Mouse (Mus musculus) stomach, postnatal 0 days (tissue): ENCODE results near the gene Kdm1b. TPM values are rescaled to one million over a fixed set of nuclear protein-coding genes. Genes with fewer than 3 reads are reported as not detected.

Experiments used
- ATAC-seq: fragments of 200-750 bp; cut with Nextera tagmentation; 2 replicates; pipeline ENCODE4 v1.8.0; 2017; ENCODE audit not compliant: low FRiP score, low TSS enrichment
- DNase-seq: peaks from one replicate; pipeline ENCODE4 v3.0.0-alpha.2; 2016; ENCODE audit warnings: low spot score
- H3K27ac ChIP-seq: fragments of 300-500 bp; sonication (generic); replicated peaks from 2 replicates; pipeline ENCODE4 v1.5.1; 2014; ENCODE audit warnings: mild to moderate bottlenecking, control low read depth
- H3K27me3 ChIP-seq: fragments of 300-500 bp; sonication (generic); 2 replicates; pipeline ENCODE4 v1.6.1; 2014; ENCODE audit warnings: low read length; ENCODE audit not compliant: control insufficient read depth, insufficient read depth
- H3K36me3 ChIP-seq: fragments of 300-500 bp; sonication (generic); 2 replicates; pipeline ENCODE4 v1.6.1; 2014; ENCODE audit warnings: low read length, mixed read lengths; ENCODE audit not compliant: control insufficient read depth, insufficient read depth
- H3K4me1 ChIP-seq: fragments of 300-500 bp; sonication (generic); replicated peaks from 2 replicates; pipeline ENCODE4 v1.6.1; 2014; ENCODE audit warnings: antibody characterized with exemption; ENCODE audit not compliant: control insufficient read depth, insufficient read depth
- H3K4me2 ChIP-seq: fragments of 300-500 bp; sonication (generic); replicated peaks from 2 replicates; pipeline ENCODE4 v1.6.1; 2014; ENCODE audit warnings: low read depth, mild to moderate bottlenecking, control low read depth, moderate library complexity
- H3K4me3 ChIP-seq: fragments of 300-500 bp; sonication (generic); 2 replicates; pipeline ENCODE4 v1.5.1; 2014; ENCODE audit warnings: low read depth, low read length, control low read depth
- H3K9ac ChIP-seq: fragments of 300-500 bp; sonication (generic); 2 replicates; pipeline ENCODE4 v1.6.1; 2014; ENCODE audit warnings: mild to moderate bottlenecking, low read length, control low read depth, mixed read lengths
- H3K9me3 ChIP-seq: fragments of 300-500 bp; sonication (generic); 2 replicates; pipeline ENCODE4 v1.6.1; 2016; ENCODE audit warnings: low read length; ENCODE audit not compliant: control insufficient read depth
- CTCF ChIP-seq: IDR thresholded peaks from 2 replicates; pipeline ENCODE4 v1.5.1; 2016; ENCODE audit warnings: antibody characterized with exemption, low read depth, mild to moderate bottlenecking, moderate library complexity
- EP300 ChIP-seq: optimal IDR thresholded peaks from 2 replicates; pipeline ENCODE3; 2016; ENCODE audit warnings: antibody characterized with exemption
- WGBS: fragments of 180-500 bp; shearing (Covaris S2); extraction: QIAGEN DNeasy Blood & Tissue Kit; methylation state at CpG from one replicate; pipeline ENCODE4 v1.1.7; 2014; 5-methylcytosine and 5-hydroxymethylcytosine counted together
- polyA plus RNA-seq: library from polyadenylated mRNA; unstranded; fragments of >200 nt; fragmentation: Nextera tagmentation; extraction: Ambion mirVana; gene quantifications from 2 replicates; pipeline ENCODE4 v1.2.1, GENCODE M21; 2015

Kdm1b gene
- polyA plus RNA-seq, 1 experiment from 2014 or later = 10.1 TPM

- ATAC-seq (peak; percentile 90), DNase-seq (peak; percentile 82)
- H3K27ac ChIP-seq = no peak within 1 kb of the TSS
- no peaks in the 10 kb centered on the region for H3K9me3 ChIP-seq
- H3K4me1 ChIP-seq = no peaks in the 10 kb centered on the region
- H3K4me2 ChIP-seq = peak within 1 kb of the TSS; percentile 96
- H3K27me3 ChIP-seq = no peaks in the 10 kb centered on the region
- WGBS = 5% methylated on average over 69 of the region's 73 CpGs
- TF ChIP-seq CTCF = peak; percentile 99
- no peak for TF ChIP-seq EP300
- H3K9ac ChIP-seq = peak within 1 kb of the TSS; percentile 53
- no peaks in the 10 kb centered on the region for H3K36me3 ChIP-seq
- peak within 1 kb of the TSS; percentile 59 for H3K4me3 ChIP-seq
Observed at GRCm38 (mm10) chr13:47014334-47015194, 28.7 kb upstream of the Kdm1b start, which contains the start of gene Nhlrc1. Nhlrc1 (minus strand) TSS chr13:47014850.

DNA sequence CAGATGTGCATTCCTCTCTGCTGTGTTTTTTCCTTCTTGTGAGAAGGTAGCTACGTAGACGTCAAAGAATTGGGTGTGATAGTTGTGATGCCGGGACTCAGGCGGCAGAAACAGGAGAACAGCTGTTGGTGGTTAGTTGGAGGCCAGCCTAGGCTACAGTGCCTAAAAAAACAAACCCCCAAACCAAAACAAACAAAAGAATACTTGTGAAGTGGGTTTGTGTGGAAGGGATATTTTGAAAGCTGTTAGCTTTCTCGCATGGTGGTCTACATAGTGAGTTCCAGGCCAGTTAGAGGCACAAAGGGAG, 28.2 kb upstream of the Kdm1b start:
- Histone ChIP-seq H3K27ac (no peak overlapping the region), H3K4me1 (no peaks in the 10 kb centered on the region), H3K9me3 (no peaks in the 10 kb centered on the region), H3K4me3 (peak overlapping the region; percentile 59; the same call in 1 of the 2 replicates), H3K27me3 (no peaks in the 10 kb centered on the region), H3K4me2 (peak overlapping the region; percentile 96), H3K36me3 (no peaks in the 10 kb centered on the region), H3K9ac (no peak overlapping the region)
- ATAC-seq = no peak
- WGBS = 60% methylated on average over 5 of the region's 5 CpGs
- no peak for DNase-seq
- TF ChIP-seq CTCF = no peak
- no peak for TF ChIP-seq EP300

- Histone ChIP-seq H3K27ac (no peak overlapping the region), H3K9me3 (no peaks in the 10 kb centered on the region), H3K27me3 (no peaks in the 10 kb centered on the region), H3K4me3 (no peak overlapping the region), H3K9ac (no peak overlapping the region), H3K36me3 (no peaks in the 10 kb centered on the region), H3K4me2 (no peak overlapping the region), H3K4me1 (no peaks in the 10 kb centered on the region)
- ATAC-seq (peak; percentile 69; the same call in 1 of the 2 replicates), DNase-seq (peak; percentile 68)
- no peak for TF ChIP-seq EP300
- peak; percentile 96 for TF ChIP-seq CTCF
- 40% methylated on average over 5 of the region's 5 CpGs for WGBS
Observed at GRCm38 (mm10) chr13:47017259-47017658, 26.0 kb upstream of the Kdm1b start.

GRCm38 (mm10) chr13:47019774-47020173, 23.5 kb upstream of the Kdm1b start:
- DNase-seq = no peak
- Histone ChIP-seq H3K36me3 (no peaks in the 10 kb centered on the region), H3K4me1 (no peaks in the 10 kb centered on the region), H3K4me2 (no peak overlapping the region), H3K4me3 (no peak overlapping the region), H3K9me3 (no peaks in the 10 kb centered on the region), H3K9ac (no peak overlapping the region), H3K27me3 (no peaks in the 10 kb centered on the region), H3K27ac (no peak overlapping the region)
- 80% methylated on average over 7 of the region's 7 CpGs for WGBS
- TF ChIP-seq CTCF = 0 out of 2 replicates have a peak, but pooled peaks have one; percentile 3
- no peak for TF ChIP-seq EP300
- no peak for ATAC-seq

- ATAC-seq (no peak), DNase-seq (no peak)
- no peak overlapping the region for H3K4me2 ChIP-seq
Observed at GRCm38 (mm10) chr13:47020798-47021197, 22.5 kb upstream of the Kdm1b start.

DNA sequence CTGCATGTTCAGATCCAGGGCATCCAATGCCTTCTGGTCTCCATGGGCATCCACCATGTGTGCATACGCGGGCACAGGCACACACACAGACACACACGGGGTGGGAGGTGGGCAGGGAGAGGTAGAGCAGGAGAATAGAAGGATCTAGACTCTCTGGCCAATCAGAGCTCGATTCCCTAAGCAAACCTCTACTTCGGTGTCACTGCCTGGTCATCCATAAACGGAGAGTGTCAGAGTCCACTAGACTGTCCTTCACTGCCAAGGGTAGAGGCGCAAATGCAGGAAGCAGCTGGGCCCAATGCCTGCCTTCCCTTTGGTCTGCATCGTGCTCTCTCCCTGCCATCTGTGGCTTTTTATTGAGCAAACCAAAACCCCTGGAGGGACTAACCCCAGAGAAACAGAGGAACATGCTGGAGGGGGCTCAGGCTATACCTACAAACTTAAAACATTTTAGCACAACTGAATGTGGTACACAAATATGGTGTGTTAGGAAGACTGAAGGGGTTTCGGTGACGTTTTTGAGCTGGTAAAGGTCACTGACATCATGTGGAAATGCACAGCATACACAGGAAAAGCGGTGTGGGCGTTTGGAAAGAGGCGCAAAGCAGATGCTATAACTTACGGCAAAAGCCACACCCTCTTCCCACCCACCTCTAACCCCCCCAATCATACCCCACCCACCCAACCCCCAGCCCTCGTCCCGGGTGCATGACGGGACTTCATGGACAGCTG, 12.8 kb upstream of the Kdm1b start:
- Histone ChIP-seq H3K4me2 (no peak overlapping the region), H3K9ac (no peak overlapping the region), H3K36me3 (no peaks in the 10 kb centered on the region), H3K27me3 (no peaks in the 10 kb centered on the region), H3K4me1 (no peaks in the 10 kb centered on the region), H3K27ac (no peak overlapping the region), H3K4me3 (no peak overlapping the region), H3K9me3 (no peaks in the 10 kb centered on the region)
- no peak for ATAC-seq
- WGBS = 85% methylated on average over 17 of the region's 17 CpGs
- no peak for DNase-seq
- TF ChIP-seq EP300 = no peak
- no peak for TF ChIP-seq CTCF

More at GRCm38 (mm10) chr13:47020798-47021197, 22.5 kb upstream of the Kdm1b start:
- TF ChIP-seq EP300 = no peak
- no peak for TF ChIP-seq CTCF
- Histone ChIP-seq H3K27ac (no peak overlapping the region), H3K9ac (no peak overlapping the region), H3K36me3 (no peaks in the 10 kb centered on the region), H3K9me3 (no peaks in the 10 kb centered on the region), H3K4me1 (no peaks in the 10 kb centered on the region), H3K27me3 (no peaks in the 10 kb centered on the region), H3K4me3 (no peak overlapping the region)
- 70% methylated on average over 7 of the region's 7 CpGs for WGBS
